Mouse (Mus musculus) embryonic fibroblast, embryonic 13.5 days (primary cell): Measurements from ENCODE around the gene Snx7.

ENCODE experiments used
- CTCF ChIP-seq: IDR thresholded peaks from 2 replicates; pipeline ENCODE4 v1.5.1; 2011; ENCODE audit warnings: mild to moderate bottlenecking, control low read depth, low read length, moderate library complexity, borderline replicate concordance; ENCODE audit not compliant: insufficient read depth
- POLR2A ChIP-seq: IDR thresholded peaks from 2 replicates; pipeline ENCODE4 v1.6.1; 2011; ENCODE audit warnings: low read depth, mild to moderate bottlenecking, control low read depth, low read length, moderate library complexity

DNA sequence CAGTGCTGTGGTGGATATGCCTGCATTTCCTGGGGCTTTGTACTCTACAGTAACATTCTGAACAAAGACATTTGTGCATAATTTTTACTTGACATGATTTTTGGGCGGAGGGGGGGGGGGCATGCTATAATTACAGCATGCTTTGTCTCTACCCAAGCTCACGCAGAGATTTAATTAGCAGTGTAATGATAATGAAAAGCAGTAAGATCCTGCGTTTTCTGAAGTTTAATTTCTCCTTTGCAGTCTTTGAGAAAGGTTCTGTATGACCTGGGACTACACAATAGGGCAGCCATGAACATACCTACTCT, 16.7 kb downstream of the Snx7 start:
- TF ChIP-seq CTCF (no peak), POLR2A (no peak)
